Mouse (Mus musculus) gastrocnemius, postnatal 25 days (tissue): ENCODE results near the gene Brinp3. TPM values are rescaled to one million over a fixed set of nuclear protein-coding genes. Genes with fewer than 3 reads are reported as not detected.
"Not testable (repeated sequence)": the region's sequence is repeated elsewhere in the genome, so short reads cannot be mapped to it uniquely, and the experiment has no call there.

ENCODE experiments used
- DNase-seq: peaks from one replicate; pipeline ENCODE4 v3.0.0; 2022
- long read RNA-seq, 2 experiments: library from polyadenylated mRNA; stranded (forward); transcript quantifications; one replicate each; pipeline ENCODE4 v2.0.0; 2021
- total RNA-seq, 2 experiments: library from RNA; stranded (reverse); gene quantifications; 1 replicate in 1 of 2; 2 replicates in 1 of 2; pipeline ENCODE4 v1.2.3; 2021

Brinp3 gene
- not detected for total RNA-seq
- long read RNA-seq, experiment 1 = 0 reads
- long read RNA-seq, experiment 2 = 0 reads

DNA sequence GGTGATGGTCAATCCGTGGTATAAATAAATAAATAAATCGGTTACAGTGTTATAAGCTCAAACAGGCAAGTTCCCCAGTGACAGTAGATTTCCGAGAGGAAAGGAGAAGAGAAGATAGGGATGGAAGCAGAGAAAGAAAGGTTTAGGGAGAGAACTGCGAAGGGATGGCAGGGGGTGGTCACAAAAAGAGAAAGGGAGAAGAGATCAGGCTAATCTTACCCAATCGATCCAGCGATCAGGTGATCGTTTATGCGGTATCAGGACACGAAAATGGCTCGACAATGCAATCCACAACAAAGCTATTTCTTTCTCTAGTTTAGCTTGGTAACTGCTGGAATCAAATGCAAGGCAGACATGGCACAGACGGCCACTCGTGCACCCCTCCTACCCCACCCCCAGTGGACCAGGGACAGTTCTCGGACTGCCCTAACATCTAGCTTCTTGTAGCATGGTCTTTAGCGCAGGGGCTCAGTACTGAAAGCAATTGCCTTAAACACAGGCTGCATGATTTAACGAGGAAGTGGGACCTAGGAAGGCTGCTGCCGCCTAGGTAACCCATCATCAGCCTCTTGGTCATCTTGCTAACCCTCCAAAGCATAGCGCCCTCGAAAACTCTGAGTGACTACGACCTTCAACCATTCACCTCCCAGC lies at the start of gene Brinp3:
TSS of gene Brinp3 (plus strand) at position 80 of the 651 bp plus-strand sequence.
- DNase-seq = no peak

DNA sequence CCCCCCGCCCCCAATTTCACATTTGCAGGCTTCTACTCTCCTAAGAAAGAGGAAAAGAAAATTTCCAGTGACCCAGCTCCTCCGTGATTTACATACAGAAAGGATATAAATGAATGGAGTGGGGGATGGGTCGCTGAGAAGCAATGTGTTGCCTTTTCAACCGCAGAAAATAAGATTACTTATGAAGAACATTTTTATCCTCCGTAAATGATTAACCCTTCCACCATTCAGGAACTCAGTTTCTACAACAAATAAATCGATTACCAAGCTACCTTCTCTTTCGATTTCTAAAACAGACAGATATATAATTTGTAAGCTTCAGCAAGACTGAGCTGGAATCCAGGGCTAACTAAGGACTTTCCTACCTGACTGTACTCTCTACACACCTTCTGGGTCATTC lies 339 bp upstream of the Brinp3 start:
- DNase-seq = no peak

- DNase-seq = no peak
These were observed 826 bp downstream of the Brinp3 start for GRCm38 (mm10) chr1:146495386-146495785.

GRCm38 (mm10) chr1:146497381-146498081 lies 3.0 kb downstream of the Brinp3 start:
- peak; percentile 4 for DNase-seq

- no peak for DNase-seq
These were observed 3.7 kb downstream of the Brinp3 start for GRCm38 (mm10) chr1:146498085-146498779.

GRCm38 (mm10) chr1:146498780-146499114 lies 4.2 kb downstream of the Brinp3 start:
- DNase-seq = no peak

GRCm38 (mm10) chr1:146515377-146515776 lies 20.8 kb downstream of the Brinp3 start:
- no peak for DNase-seq

DNA sequence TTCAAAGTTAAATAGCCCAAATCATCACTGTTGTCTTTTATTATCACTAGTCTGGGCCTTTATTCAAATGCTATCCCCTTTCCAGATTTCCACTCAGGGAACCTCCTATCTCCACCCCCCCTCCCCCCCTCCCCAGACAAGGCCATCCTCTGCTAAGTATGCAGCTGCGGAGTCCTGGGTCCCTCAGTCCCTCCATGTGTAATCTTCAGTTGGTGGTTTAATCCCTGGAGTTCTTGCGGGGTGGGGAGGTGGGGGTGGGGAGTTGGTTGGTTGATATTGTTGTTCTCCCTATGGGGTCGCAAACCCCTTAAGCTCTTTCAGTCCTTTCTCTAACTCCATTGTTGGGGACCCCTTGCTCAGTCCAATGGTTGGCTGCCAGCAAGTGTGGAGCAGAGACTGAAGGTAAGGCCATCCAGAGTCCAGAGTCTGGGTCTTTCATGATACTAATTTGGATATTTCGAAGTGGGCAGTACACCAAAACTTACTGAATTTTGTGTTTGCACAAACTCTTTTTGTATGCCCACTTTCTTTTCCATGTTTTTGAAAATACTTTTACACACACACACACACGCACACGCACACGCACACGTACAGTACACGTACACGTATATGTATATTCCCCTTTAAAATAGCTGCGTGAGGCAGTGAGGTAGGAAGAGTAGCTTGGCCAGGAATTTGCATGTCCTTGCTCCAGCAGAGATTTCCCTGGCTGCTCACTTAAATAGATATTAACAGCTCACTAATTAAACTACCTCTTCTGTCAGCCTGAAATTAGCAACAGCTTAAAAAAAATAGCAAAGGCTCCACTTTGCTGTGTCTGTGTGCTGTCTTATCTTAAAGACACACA lies 29.4 kb downstream of the Brinp3 start:
- no peak for DNase-seq

- DNase-seq = no peak
These were observed 34.0 kb downstream of the Brinp3 start for GRCm38 (mm10) chr1:146528572-146528971.

GRCm38 (mm10) chr1:146546847-146547428 lies 52.4 kb downstream of the Brinp3 start:
- DNase-seq = no peak

DNA sequence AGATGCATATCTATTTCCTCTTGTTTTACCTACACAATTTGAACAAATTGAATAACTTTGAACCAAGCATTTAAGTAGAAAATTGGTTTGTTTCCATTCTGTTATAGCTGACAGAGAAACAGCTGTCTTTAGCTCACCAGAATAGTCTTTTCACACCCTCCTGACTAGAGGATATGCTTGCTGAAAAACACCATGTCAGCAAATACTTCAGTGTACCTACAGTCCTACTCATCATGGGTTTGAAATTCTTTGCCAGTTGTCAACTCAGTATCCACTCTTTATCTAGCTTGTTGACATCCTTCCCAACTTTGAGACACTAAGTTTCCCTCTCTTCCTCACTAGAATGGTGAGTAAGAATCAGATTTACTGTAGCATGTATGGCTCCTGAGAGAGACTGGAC lies 62.4 kb downstream of the Brinp3 start:
- no peak for DNase-seq

GRCm38 (mm10) chr1:146562144-146562543 lies 67.6 kb downstream of the Brinp3 start:
- no peak for DNase-seq

- DNase-seq = no peak
These were observed 89.6 kb downstream of the Brinp3 start for GRCm38 (mm10) chr1:146584181-146584580.

DNA sequence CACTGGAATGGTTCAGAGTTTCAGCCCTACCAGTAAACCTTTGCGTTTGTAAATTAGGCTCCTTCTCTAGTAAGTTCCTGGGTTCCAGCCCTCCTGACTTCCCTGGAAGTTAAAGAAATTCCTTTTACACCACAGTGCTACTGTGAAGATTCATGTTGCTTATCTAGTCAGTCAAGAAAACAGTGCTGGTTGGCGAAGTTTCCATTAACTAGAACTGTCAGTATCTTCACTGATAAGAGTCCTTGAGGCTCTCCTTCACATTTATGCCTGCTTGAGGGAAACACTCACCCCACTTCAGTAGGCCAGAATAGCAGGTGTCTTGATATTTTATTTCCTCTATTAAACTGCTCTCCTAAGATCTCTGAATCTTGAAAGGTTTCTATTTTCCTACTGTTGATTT lies 138.3 kb downstream of the Brinp3 start:
- no peak for DNase-seq

DNA sequence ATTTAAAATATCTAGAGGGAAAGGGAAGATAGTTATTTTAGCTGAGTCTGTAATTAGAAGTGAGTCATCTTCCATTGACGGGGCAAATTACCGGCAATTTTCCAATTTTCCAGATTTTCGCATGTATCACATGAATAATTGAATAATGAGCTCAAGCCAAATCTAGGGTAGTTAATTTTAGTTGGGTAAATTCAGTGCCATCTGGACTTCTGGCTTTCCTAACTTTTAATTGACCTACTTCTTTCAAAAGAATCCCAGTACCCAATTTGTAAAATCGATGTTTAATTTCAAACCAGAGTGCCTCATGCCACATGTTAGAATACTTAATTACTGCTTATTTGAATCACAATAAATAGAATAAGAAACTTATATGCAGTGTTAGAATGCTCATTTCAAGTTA lies 162.7 kb downstream of the Brinp3 start:
- no peak for DNase-seq

- no peak for DNase-seq
These were observed 206.2 kb downstream of the Brinp3 start for GRCm38 (mm10) chr1:146700724-146701123.

GRCm38 (mm10) chr1:146719556-146719955 lies 225.0 kb downstream of the Brinp3 start:
- DNase-seq = no peak

DNA sequence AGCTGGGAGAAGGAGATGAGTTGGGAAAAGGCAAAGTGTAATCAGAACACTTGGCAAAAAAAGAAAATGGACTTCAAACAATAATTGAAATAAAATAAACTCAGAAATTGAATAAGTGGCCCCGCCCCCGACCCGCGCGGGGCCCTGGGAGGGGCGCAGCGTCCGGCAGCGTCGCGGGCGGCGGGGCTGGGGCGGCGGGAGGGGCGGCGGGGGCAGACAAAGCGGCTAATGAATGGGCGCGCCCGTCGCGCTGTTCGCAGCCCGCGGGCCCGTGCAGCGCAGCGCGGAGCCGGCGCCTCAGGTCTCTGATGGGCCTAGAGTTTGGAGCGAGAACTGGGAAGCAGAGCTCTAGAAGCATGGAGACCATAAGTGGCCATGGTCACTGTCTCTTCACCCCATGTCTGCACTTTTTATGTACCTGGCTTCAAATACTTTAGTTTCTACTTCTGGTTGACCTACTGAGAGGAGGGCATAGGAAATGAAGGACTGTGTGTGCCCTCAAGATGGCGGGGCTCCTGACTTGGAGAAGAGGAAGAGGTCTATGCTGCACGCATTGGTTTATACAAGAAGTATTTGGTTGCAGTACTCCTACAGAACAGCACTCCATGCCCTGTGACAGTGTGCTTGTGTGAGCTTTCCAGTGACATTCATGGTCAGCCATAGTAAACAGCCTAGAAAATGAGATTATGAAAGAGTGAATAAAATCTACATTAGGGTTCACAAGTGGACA lies 230.4 kb downstream of the Brinp3 start:
- DNase-seq = not testable (repeated sequence)

DNA sequence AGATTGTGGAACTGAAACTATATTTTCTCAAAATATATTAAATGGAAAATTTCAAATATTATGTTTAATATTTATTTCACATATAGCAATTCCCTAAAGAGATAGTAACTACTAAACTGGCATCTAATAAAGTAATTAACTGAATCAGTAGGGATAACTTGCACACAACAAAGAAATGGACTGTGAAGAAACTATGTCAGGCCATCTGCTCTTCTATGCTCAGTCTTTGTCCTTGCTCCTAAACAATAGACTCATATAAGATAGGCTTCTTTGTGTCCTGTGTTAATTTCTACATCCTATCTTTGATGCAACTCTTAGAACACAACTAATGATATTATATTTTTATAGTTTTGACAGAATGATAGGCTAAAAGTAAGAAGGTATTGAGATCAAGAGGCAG lies 256.5 kb downstream of the Brinp3 start:
- DNase-seq = no peak

- no peak for DNase-seq
These were observed 288.7 kb downstream of the Brinp3 start for GRCm38 (mm10) chr1:146783259-146783658.

GRCm38 (mm10) chr1:146787236-146787635 lies 292.7 kb downstream of the Brinp3 start:
- no peak for DNase-seq
